15 mouse cellular contexts compared by ENCODE assay signal in genomic region chr16:96364870-96365269, GRCm38 (mm10).
"Had no signal": no experiment of that assay in that cellular context is flagged by ENCODE, and none has a peak within 500 bp of the region (broad histone marks: within the 10 kb centered on the region; RNA-seq: fewer than 3 reads in every experiment).

No protein-coding gene starts in this region.

- H3K27me3 ChIP-seq: intestine, embryonic 15.5 days had no signal

- DNase-seq: left cerebral cortex, postnatal 4 days; liver, postnatal 0 days; lung, embryonic 14.5 days; lung, postnatal 36 days; midbrain, embryonic 14.5 days; thymus, adult 18-20 months; thymus, postnatal 36 days had no signal

- H3K27ac ChIP-seq: intestine, embryonic 15.5 days; limb, embryonic 12.5 days; limb, embryonic 15.5 days; liver, embryonic 14.5 days had no signal

- H3K36me3 ChIP-seq: intestine, embryonic 15.5 days; limb, embryonic 12.5 days; limb, embryonic 15.5 days had no signal

- H3K4me3 ChIP-seq: intestine, embryonic 15.5 days; limb, embryonic 12.5 days; limb, embryonic 15.5 days; megakaryocyte, embryonic 14.5 days had no signal

- H3K9ac ChIP-seq: intestine, embryonic 15.5 days; limb, embryonic 12.5 days; limb, embryonic 15.5 days; liver, embryonic 14.5 days; liver, postnatal 0 days; lung, embryonic 14.5 days had no signal

- H3K4me2 ChIP-seq: intestine, embryonic 15.5 days; limb, embryonic 12.5 days; limb, embryonic 15.5 days; liver, embryonic 11.5 days; lung, embryonic 14.5 days; midbrain, embryonic 11.5 days had no signal

- H3K4me1 ChIP-seq: limb, embryonic 15.5 days had no signal

- ATAC-seq: intestine, embryonic 15.5 days; liver, postnatal 0 days; lung, postnatal 0 days had no signal

- H3K9me3 ChIP-seq: intestine, embryonic 15.5 days; limb, embryonic 12.5 days; limb, embryonic 15.5 days; megakaryocyte, embryonic 14.5 days had no signal
